Mouse (Mus musculus): ENCODE measurements around the gene Cdhr5. TPM values are rescaled to one million over a fixed set of nuclear protein-coding genes. Genes with fewer than 3 reads are reported as not detected.
A peak's percentile ranks its signal among the peaks of the same experiment; 100 is the strongest.
"Not testable (repeated sequence)": the region's sequence is repeated elsewhere in the genome, so short reads cannot be mapped to it uniquely, and the experiment has no call there.

The Cdhr5 gene
- polyA plus RNA-seq, 2 experiments = 0.07 to 0.24 TPM

DNA sequence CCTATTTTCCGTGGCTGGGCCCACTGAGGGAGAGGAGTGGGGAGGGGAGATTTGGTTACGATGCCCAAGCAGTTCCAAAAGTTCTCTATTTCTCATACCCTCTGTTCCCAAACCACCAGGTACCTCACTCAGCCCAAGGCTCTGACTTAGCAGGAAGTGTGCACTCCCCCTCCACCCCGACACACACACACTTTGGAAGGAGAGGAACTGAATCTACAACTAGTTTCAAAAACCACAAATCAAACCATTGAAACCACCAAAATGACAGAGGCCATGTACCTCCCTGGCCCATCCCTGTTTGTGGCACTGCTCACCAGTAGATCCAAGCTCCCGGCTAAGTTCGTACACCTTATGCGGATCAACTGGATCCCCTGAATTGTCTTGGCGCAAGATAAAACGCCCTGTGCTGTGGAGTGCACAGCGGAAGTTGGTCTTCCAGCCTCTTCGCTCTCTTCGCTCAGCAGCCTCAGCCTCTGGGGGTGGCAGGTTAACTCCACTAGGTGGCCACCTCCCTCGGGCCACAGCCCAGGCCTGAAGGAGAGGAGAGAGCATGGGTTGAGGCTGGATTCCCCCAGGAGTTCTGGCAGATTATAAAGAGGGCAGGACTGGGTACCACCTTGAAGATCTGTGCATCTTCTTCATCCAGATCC lies 11.7 kb downstream of the Cdhr5 start:
- TF ChIP-seq EP300 (IDR thresholded peaks at IDR 0.05; ENCODE audit: low read depth) (no peak), CTCF (IDR thresholded peaks at IDR 0.05; ENCODE audit: low read depth) (peak; percentile 85)
- Histone ChIP-seq H3K4me2 (ENCODE audit: low read depth) (peak overlapping the region; percentile 74), H3K27ac (no peak overlapping the region), H3K4me1 (replicated peaks; ENCODE audit: control insufficient read depth in 2 of 2, insufficient read depth in 2 of 2, low read length in 1 of 2) (peaks cover 13 to 17% of the 10 kb centered on the region in 2 experiments), H3K9me3 (ENCODE audit: control insufficient read depth, low read length) (no peaks in the 10 kb centered on the region), H3K9ac (replicated peaks) (no peak overlapping the region; the same call in none of the 2 replicates), H3K36me3 (replicated peaks; ENCODE audit: control insufficient read depth, insufficient read depth, low read depth) (peaks cover 39% of the 10 kb centered on the region), H3K27me3 (ENCODE audit: control insufficient read depth, insufficient read depth, low read length) (no peaks in the 10 kb centered on the region; the same call in 1 of the 2 replicates), H3K4me3 (ENCODE audit: insufficient read depth in 1 of 2, low read depth in 2 of 2, low read length in 2 of 2) (peak overlapping the region; percentile 64 to 97; a peak in 3 of 4 replicates)
- DNase-seq (ENCODE audit: low read depth in 3 of 3, low spot score in 3 of 3) (peak in 2 of 3 experiments; percentile 22 to 40), ATAC-seq (ENCODE audit: insufficient read depth) (peak; percentile 45; the same call in 1 of the 2 replicates)
- WGBS (ENCODE audit: insufficient replicate concordance) = 12% methylated on average over 12 of the region's 12 CpGs

- Histone ChIP-seq H3K4me1 (replicated peaks; ENCODE audit: control insufficient read depth in 2 of 2, insufficient read depth in 2 of 2, low read length in 1 of 2) (peaks cover 13 to 17% of the 10 kb centered on the region in 2 experiments), H3K27me3 (ENCODE audit: control insufficient read depth, insufficient read depth, low read length) (no peaks in the 10 kb centered on the region), H3K9ac (replicated peaks) (no peak overlapping the region), H3K27ac (no peak overlapping the region), H3K9me3 (ENCODE audit: control insufficient read depth, low read length) (no peaks in the 10 kb centered on the region), H3K36me3 (replicated peaks; ENCODE audit: control insufficient read depth, insufficient read depth, low read depth) (peaks cover 46% of the 10 kb centered on the region), H3K4me2 (ENCODE audit: low read depth) (peak overlapping the region; percentile 74; the same call in 1 of the 2 replicates), H3K4me3 (ENCODE audit: insufficient read depth in 1 of 2, low read depth in 2 of 2, low read length in 2 of 2) (no peak overlapping the region)
- DNase-seq (ENCODE audit: low read depth in 3 of 3, low spot score in 3 of 3) (no peak), ATAC-seq (ENCODE audit: insufficient read depth) (no peak)
- no peak for TF ChIP-seq CTCF (IDR thresholded peaks at IDR 0.05; ENCODE audit: low read depth)
- WGBS (ENCODE audit: insufficient replicate concordance) = 71% methylated on average over 11 of the region's 11 CpGs
Observed at GRCm38 (mm10) chr7:141264041-141264700, 12.4 kb downstream of the Cdhr5 start.

- Histone ChIP-seq H3K36me3 (replicated peaks; ENCODE audit: control insufficient read depth, insufficient read depth, low read depth) (peaks cover 51% of the 10 kb centered on the region), H3K4me2 (ENCODE audit: low read depth) (no peak overlapping the region), H3K27me3 (ENCODE audit: control insufficient read depth, insufficient read depth, low read length) (no peaks in the 10 kb centered on the region), H3K4me1 (replicated peaks; ENCODE audit: control insufficient read depth in 2 of 2, insufficient read depth in 2 of 2, low read length in 1 of 2) (peaks cover 13 to 17% of the 10 kb centered on the region in 2 experiments), H3K9me3 (ENCODE audit: control insufficient read depth, low read length) (no peaks in the 10 kb centered on the region), H3K4me3 (ENCODE audit: insufficient read depth in 1 of 2, low read depth in 2 of 2, low read length in 2 of 2) (no peak overlapping the region), H3K9ac (replicated peaks) (no peak overlapping the region), H3K27ac (no peak overlapping the region)
- DNase-seq (ENCODE audit: low read depth in 3 of 3, low spot score in 3 of 3) = no peak
- TF ChIP-seq EP300 (IDR thresholded peaks at IDR 0.05; ENCODE audit: low read depth) (no peak), CTCF (IDR thresholded peaks at IDR 0.05; ENCODE audit: low read depth) (no peak)
- no peak for ATAC-seq (ENCODE audit: insufficient read depth)
- 85% methylated on average over 13 of the region's 13 CpGs for WGBS (ENCODE audit: insufficient replicate concordance)
Observed at GRCm38 (mm10) chr7:141263640-141264039, 12.9 kb downstream of the Cdhr5 start.

DNA sequence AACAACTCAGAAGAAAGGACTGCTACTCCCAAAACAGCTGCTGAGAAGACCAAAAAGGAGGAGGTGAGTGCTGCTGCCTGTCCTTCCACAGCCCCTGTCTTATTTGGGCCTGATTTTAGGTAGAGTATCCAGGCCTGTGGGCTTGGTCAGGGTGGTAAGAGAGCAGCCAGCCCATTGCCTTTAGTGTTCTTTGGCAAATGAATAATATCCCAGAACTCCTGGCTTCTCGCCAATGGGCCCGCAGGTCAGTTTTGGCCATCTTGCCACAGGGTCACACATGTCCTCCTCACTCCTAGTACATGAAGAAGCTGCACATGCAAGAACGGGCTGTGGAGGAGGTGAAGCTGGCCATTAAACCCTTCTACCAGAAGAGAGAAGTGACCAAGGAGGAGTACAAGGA lies 15.1 kb downstream of the Cdhr5 start:
- TF ChIP-seq CTCF (IDR thresholded peaks at IDR 0.05; ENCODE audit: low read depth) (no peak), EP300 (IDR thresholded peaks at IDR 0.05; ENCODE audit: low read depth) (no peak)
- no peak overlapping the region for H3K9ac ChIP-seq (replicated peaks)
- H3K9me3 ChIP-seq (ENCODE audit: control insufficient read depth, low read length) = no peaks in the 10 kb centered on the region
- peaks cover 68% of the 10 kb centered on the region for H3K36me3 ChIP-seq (replicated peaks; ENCODE audit: control insufficient read depth, insufficient read depth, low read depth)
- H3K4me1 ChIP-seq (replicated peaks; ENCODE audit: control insufficient read depth in 2 of 2, insufficient read depth in 2 of 2, low read length in 1 of 2) = peaks cover 10 to 14% of the 10 kb centered on the region in 2 experiments
- no peak overlapping the region for H3K27ac ChIP-seq
- no peak overlapping the region for H3K4me2 ChIP-seq (ENCODE audit: low read depth)
- ATAC-seq (ENCODE audit: insufficient read depth) (no peak), DNase-seq (ENCODE audit: low read depth in 3 of 3, low spot score in 3 of 3) (no peak)
- no peak overlapping the region for H3K4me3 ChIP-seq (ENCODE audit: insufficient read depth in 1 of 2, low read depth in 2 of 2, low read length in 2 of 2)
- WGBS (ENCODE audit: insufficient replicate concordance) = 91% methylated on average over 3 of the region's 3 CpGs
- H3K27me3 ChIP-seq (ENCODE audit: control insufficient read depth, insufficient read depth, low read length) = no peaks in the 10 kb centered on the region

GRCm38 (mm10) chr7:141256159-141256558 lies 20.4 kb downstream of the Cdhr5 start:
- H3K9me3 ChIP-seq (ENCODE audit: control insufficient read depth, low read length) = no peaks in the 10 kb centered on the region
- WGBS (ENCODE audit: insufficient replicate concordance) = 78% methylated on average over 10 of the region's 10 CpGs
- no peak overlapping the region for H3K27ac ChIP-seq
- ATAC-seq (ENCODE audit: insufficient read depth) (no peak), DNase-seq (ENCODE audit: low read depth in 3 of 3, low spot score in 3 of 3) (no peak)
- no peak overlapping the region for H3K4me3 ChIP-seq (ENCODE audit: insufficient read depth in 1 of 2, low read depth in 2 of 2, low read length in 2 of 2)
- H3K9ac ChIP-seq (replicated peaks) = no peak overlapping the region
- H3K36me3 ChIP-seq (replicated peaks; ENCODE audit: control insufficient read depth, insufficient read depth, low read depth) = peaks cover 88% of the 10 kb centered on the region
- TF ChIP-seq CTCF (IDR thresholded peaks at IDR 0.05; ENCODE audit: low read depth) = no peak
- TF ChIP-seq EP300 (IDR thresholded peaks at IDR 0.05; ENCODE audit: low read depth) = no peak
- H3K4me1 ChIP-seq (replicated peaks; ENCODE audit: control insufficient read depth in 2 of 2, insufficient read depth in 2 of 2, low read length in 1 of 2) = no peaks in the 10 kb centered on the region
- H3K4me2 ChIP-seq (ENCODE audit: low read depth) = no peak overlapping the region
- H3K27me3 ChIP-seq (ENCODE audit: control insufficient read depth, insufficient read depth, low read length) = no peaks in the 10 kb centered on the region

- peaks cover 76% of the 10 kb centered on the region for H3K36me3 ChIP-seq (replicated peaks; ENCODE audit: control insufficient read depth, insufficient read depth, low read depth)
- H3K9ac ChIP-seq (replicated peaks); DNase-seq (ENCODE audit: low read depth in 3 of 3, low spot score in 3 of 3); H3K9me3 ChIP-seq (ENCODE audit: control insufficient read depth, low read length); H3K27ac ChIP-seq; H3K4me1 ChIP-seq (replicated peaks; ENCODE audit: control insufficient read depth in 2 of 2, insufficient read depth in 2 of 2, low read length in 1 of 2); H3K27me3 ChIP-seq (ENCODE audit: control insufficient read depth, insufficient read depth, low read length); H3K4me3 ChIP-seq (ENCODE audit: insufficient read depth in 1 of 2, low read depth in 2 of 2, low read length in 2 of 2); ATAC-seq (ENCODE audit: insufficient read depth); H3K4me2 ChIP-seq (ENCODE audit: low read depth): not testable (repeated sequence)
- WGBS (ENCODE audit: insufficient replicate concordance) = 86% methylated on average over 4 of the region's 4 CpGs
Observed at GRCm38 (mm10) chr7:141250486-141250885, 26.1 kb downstream of the Cdhr5 start.

Measured in liver, embryonic 14.5 days (tissue).